Mouse (Mus musculus): ENCODE measurements around the gene Zcchc8. TPM values are rescaled to one million over a fixed set of nuclear protein-coding genes. Genes with fewer than 3 reads are reported as not detected.

Gene Zcchc8
- polyA plus RNA-seq, 1 experiment = 114 TPM

DNA sequence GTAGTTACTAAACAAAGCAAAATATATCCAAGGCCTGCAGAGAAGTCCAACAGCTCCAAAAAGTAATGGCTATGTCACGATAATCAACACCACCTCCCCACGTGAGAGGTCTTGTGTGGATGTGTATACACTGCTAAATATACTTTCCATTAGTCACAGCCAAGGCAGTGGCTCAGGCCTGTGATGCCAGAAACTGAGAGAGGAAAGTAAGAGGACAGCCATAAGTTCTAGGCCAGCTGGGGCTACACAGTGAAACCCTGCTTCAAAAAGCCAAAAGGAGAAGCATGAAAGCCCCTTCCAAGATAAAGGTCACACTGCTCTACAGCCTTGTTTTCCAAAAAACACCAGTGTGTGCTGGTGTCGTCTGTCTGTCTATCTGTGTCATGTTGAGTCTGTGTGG, 59.3 kb downstream of the Zcchc8 start:
- no peaks in the 10 kb centered on the region for H3K36me3 ChIP-seq (ENCODE audit: control insufficient read depth, insufficient read depth, low read length, poor library complexity, severe bottlenecking)
- no peaks in the 10 kb centered on the region for H3K4me1 ChIP-seq (ENCODE audit: control insufficient read depth, insufficient read depth, low read length)
- H3K9ac ChIP-seq (ENCODE audit: low read depth, poor library complexity, severe bottlenecking) = no peak overlapping the region
- no peak overlapping the region for H3K4me3 ChIP-seq (ENCODE audit: low read depth, low read length)
- H3K27ac ChIP-seq (ENCODE audit: insufficient read depth, low read length) = no peak overlapping the region
- no peaks in the 10 kb centered on the region for H3K9me3 ChIP-seq (replicated peaks; ENCODE audit: control insufficient read depth, insufficient read depth, low read length, poor library complexity, severe bottlenecking)
- TF ChIP-seq POLR2A (IDR thresholded peaks at IDR 0.05; ENCODE audit: insufficient read depth, low read length) (no peak), EP300 (IDR thresholded peaks at IDR 0.05; ENCODE audit: insufficient read depth, low read depth, low read length) (no peak), CTCF (IDR thresholded peaks at IDR 0.05; ENCODE audit: low read depth, low read length) (no peak)
- H3K27me3 ChIP-seq (ENCODE audit: control insufficient read depth, insufficient read depth, low read length, poor library complexity, severe bottlenecking) = no peaks in the 10 kb centered on the region

DNA sequence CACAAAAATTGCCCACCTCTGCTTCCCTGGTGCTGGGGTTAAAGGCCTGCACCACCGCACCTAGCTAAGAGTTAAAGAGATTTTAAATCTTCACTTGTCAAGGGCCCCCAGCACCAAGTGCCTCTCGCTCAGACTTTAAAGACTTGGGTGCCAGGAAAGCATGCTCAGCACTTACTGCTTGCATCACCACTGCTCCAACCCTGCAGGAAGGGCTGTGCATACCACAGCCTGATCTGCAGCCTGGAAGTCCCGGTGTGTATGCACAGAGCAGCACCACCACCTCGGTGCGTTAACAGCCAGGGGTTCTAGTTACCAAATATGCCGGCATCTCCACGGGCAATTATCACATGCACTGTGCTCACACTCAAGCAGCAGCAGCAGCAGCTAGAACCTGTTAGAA, 63.2 kb downstream of the Zcchc8 start:
- TF ChIP-seq POLR2A (IDR thresholded peaks at IDR 0.05; ENCODE audit: insufficient read depth, low read length) (no peak), CTCF (IDR thresholded peaks at IDR 0.05; ENCODE audit: low read depth, low read length) (no peak), EP300 (IDR thresholded peaks at IDR 0.05; ENCODE audit: insufficient read depth, low read depth, low read length) (no peak)
- Histone ChIP-seq H3K9me3 (replicated peaks; ENCODE audit: control insufficient read depth, insufficient read depth, low read length, poor library complexity, severe bottlenecking) (no peaks in the 10 kb centered on the region), H3K4me3 (ENCODE audit: low read depth, low read length) (no peak overlapping the region), H3K27me3 (ENCODE audit: control insufficient read depth, insufficient read depth, low read length, poor library complexity, severe bottlenecking) (no peaks in the 10 kb centered on the region), H3K4me1 (ENCODE audit: control insufficient read depth, insufficient read depth, low read length) (no peaks in the 10 kb centered on the region), H3K36me3 (ENCODE audit: control insufficient read depth, insufficient read depth, low read length, poor library complexity, severe bottlenecking) (no peaks in the 10 kb centered on the region), H3K27ac (ENCODE audit: insufficient read depth, low read length) (no peak overlapping the region), H3K9ac (ENCODE audit: low read depth, poor library complexity, severe bottlenecking) (no peak overlapping the region)

DNA sequence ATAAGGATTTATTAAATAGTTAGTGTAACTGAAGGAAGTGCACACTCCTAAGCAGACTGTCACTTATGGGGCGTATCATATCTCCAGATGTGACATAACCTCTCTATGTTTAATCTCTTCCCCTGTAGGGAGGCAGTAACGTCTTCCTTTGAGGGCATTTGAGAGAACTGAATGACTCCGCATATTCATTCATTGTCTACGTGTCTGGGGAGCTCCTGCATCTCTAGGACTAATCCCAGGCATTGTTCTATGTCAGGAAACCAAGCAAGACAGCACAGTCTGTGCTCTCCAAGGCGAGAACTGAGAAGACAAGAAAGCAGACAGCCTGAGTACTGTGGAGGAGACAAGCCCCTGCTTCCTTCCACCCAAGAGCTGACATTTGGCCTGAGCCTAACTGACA, 66.0 kb downstream of the Zcchc8 start:
- Histone ChIP-seq H3K27ac (ENCODE audit: insufficient read depth, low read length) (no peak overlapping the region), H3K36me3 (ENCODE audit: control insufficient read depth, insufficient read depth, low read length, poor library complexity, severe bottlenecking) (no peaks in the 10 kb centered on the region), H3K9me3 (replicated peaks; ENCODE audit: control insufficient read depth, insufficient read depth, low read length, poor library complexity, severe bottlenecking) (no peaks in the 10 kb centered on the region), H3K4me1 (ENCODE audit: control insufficient read depth, insufficient read depth, low read length) (no peaks in the 10 kb centered on the region), H3K4me3 (ENCODE audit: low read depth, low read length) (no peak overlapping the region), H3K27me3 (ENCODE audit: control insufficient read depth, insufficient read depth, low read length, poor library complexity, severe bottlenecking) (no peaks in the 10 kb centered on the region), H3K9ac (ENCODE audit: low read depth, poor library complexity, severe bottlenecking) (no peak overlapping the region)
- no peak for TF ChIP-seq POLR2A (IDR thresholded peaks at IDR 0.05; ENCODE audit: insufficient read depth, low read length)
- no peak for TF ChIP-seq CTCF (IDR thresholded peaks at IDR 0.05; ENCODE audit: low read depth, low read length)
- TF ChIP-seq EP300 (IDR thresholded peaks at IDR 0.05; ENCODE audit: insufficient read depth, low read depth, low read length) = no peak

DNA sequence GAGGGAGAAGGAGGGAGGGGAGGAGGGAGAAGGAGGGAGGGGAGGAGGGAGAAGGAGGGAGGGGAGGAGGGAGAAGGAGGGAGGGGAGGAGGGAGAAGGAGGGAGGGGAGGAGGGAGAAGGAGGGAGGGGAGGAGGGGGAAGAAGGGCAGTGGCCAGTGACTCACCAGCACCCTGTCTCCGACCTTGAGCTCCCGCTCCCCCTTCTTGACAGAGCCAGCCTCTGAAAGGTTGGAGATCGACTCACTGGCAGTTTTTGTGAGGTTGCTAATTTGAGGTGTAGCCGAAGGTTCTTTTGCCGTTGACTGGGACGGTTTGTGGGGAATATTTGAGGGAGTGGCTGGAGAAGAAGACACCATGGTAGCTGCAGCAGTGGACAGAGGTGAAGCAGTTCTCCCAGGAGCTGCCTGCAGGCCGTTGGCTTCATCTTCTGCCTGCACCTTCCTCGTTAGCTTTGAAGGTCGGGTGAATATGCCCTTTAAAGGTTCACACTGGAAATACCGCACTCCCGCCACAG, 67.6 kb downstream of the Zcchc8 start:
- TF ChIP-seq EP300 (IDR thresholded peaks at IDR 0.05; ENCODE audit: insufficient read depth, low read depth, low read length) (no peak), CTCF (IDR thresholded peaks at IDR 0.05; ENCODE audit: low read depth, low read length) (no peak), POLR2A (IDR thresholded peaks at IDR 0.05; ENCODE audit: insufficient read depth, low read length) (no peak)
- Histone ChIP-seq H3K9me3 (replicated peaks; ENCODE audit: control insufficient read depth, insufficient read depth, low read length, poor library complexity, severe bottlenecking) (no peaks in the 10 kb centered on the region), H3K36me3 (ENCODE audit: control insufficient read depth, insufficient read depth, low read length, poor library complexity, severe bottlenecking) (no peaks in the 10 kb centered on the region), H3K9ac (ENCODE audit: low read depth, poor library complexity, severe bottlenecking) (no peak overlapping the region), H3K27ac (ENCODE audit: insufficient read depth, low read length) (no peak overlapping the region), H3K4me3 (ENCODE audit: low read depth, low read length) (no peak overlapping the region), H3K27me3 (ENCODE audit: control insufficient read depth, insufficient read depth, low read length, poor library complexity, severe bottlenecking) (no peaks in the 10 kb centered on the region), H3K4me1 (ENCODE audit: control insufficient read depth, insufficient read depth, low read length) (no peaks in the 10 kb centered on the region)

DNA sequence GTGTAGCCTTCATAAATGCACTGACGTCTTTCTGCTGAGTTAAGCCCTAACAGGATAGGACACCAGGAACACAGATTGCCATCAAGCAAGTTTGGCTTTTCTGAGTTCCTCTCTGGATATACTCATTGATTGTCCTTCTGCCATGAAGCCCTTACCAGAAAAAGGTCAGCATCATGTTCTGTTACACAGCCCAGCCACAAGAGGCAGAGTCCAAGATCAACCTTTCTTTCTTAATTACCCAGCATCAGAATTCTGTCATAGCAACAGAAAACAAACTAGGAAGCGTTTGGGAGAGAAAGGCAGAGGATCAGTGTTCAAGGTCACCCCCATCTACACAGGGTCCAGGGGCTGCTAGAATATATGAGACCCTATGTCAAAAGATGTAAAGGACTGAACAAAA, 70.1 kb downstream of the Zcchc8 start:
- Histone ChIP-seq H3K9me3 (replicated peaks; ENCODE audit: control insufficient read depth, insufficient read depth, low read length, poor library complexity, severe bottlenecking) (no peaks in the 10 kb centered on the region), H3K27me3 (ENCODE audit: control insufficient read depth, insufficient read depth, low read length, poor library complexity, severe bottlenecking) (no peaks in the 10 kb centered on the region), H3K4me1 (ENCODE audit: control insufficient read depth, insufficient read depth, low read length) (no peaks in the 10 kb centered on the region), H3K4me3 (ENCODE audit: low read depth, low read length) (no peak overlapping the region), H3K27ac (ENCODE audit: insufficient read depth, low read length) (no peak overlapping the region), H3K9ac (ENCODE audit: low read depth, poor library complexity, severe bottlenecking) (no peak overlapping the region), H3K36me3 (ENCODE audit: control insufficient read depth, insufficient read depth, low read length, poor library complexity, severe bottlenecking) (no peaks in the 10 kb centered on the region)
- TF ChIP-seq POLR2A (IDR thresholded peaks at IDR 0.05; ENCODE audit: insufficient read depth, low read length) (no peak), CTCF (IDR thresholded peaks at IDR 0.05; ENCODE audit: low read depth, low read length) (no peak), EP300 (IDR thresholded peaks at IDR 0.05; ENCODE audit: insufficient read depth, low read depth, low read length) (no peak)

Other genes starting within 250 kb of the Zcchc8 start
- 0.32 TPM in 1 of 2 replicates, not detected in the other for gene Lrrc43, start 231.8 kb downstream of the Zcchc8 start, polyA plus RNA-seq (2011; ENCODE audit: insufficient read depth, insufficient read length, low read depth, missing spikeins)
- gene Il31, start 231.6 kb downstream of the Zcchc8 start, polyA plus RNA-seq (2011; ENCODE audit: insufficient read depth, insufficient read length, low read depth, missing spikeins) = not detected in 2 replicates
- 0.85 and 1.7 TPM in 2 replicates for gene B3gnt4, start 210.6 kb downstream of the Zcchc8 start, polyA plus RNA-seq (2011; ENCODE audit: insufficient read depth, insufficient read length, low read depth, missing spikeins)
- gene Diablo, start 196.9 kb downstream of the Zcchc8 start, polyA plus RNA-seq (2011; ENCODE audit: insufficient read depth, insufficient read length, low read depth, missing spikeins) = 64.6 and 73.1 TPM in 2 replicates
- 0.87 TPM in 1 of 2 replicates, not detected in the other for gene Gm49027, start 195.6 kb downstream of the Zcchc8 start, polyA plus RNA-seq (2011; ENCODE audit: insufficient read depth, insufficient read length, low read depth, missing spikeins)
- gene Vps33a, start 148.1 kb downstream of the Zcchc8 start, polyA plus RNA-seq (2011; ENCODE audit: insufficient read depth, insufficient read length, low read depth, missing spikeins) = 20.5 and 25.8 TPM in 2 replicates
- gene Clip1, start 36.5 kb downstream of the Zcchc8 start, polyA plus RNA-seq (2011; ENCODE audit: insufficient read depth, insufficient read length, low read depth, missing spikeins) = 35.8 and 42.2 TPM in 2 replicates
- gene Rsrc2, start 28.3 kb upstream of the Zcchc8 start, polyA plus RNA-seq (2011; ENCODE audit: insufficient read depth, insufficient read length, low read depth, missing spikeins) = 242 and 268 TPM in 2 replicates
- 96.7 and 109 TPM in 2 replicates for gene Kntc1, start 28.6 kb upstream of the Zcchc8 start, polyA plus RNA-seq (2011; ENCODE audit: insufficient read depth, insufficient read length, low read depth, missing spikeins)
- not detected in 2 replicates for gene Hcar2, start 144.4 kb upstream of the Zcchc8 start, polyA plus RNA-seq (2011; ENCODE audit: insufficient read depth, insufficient read length, low read depth, missing spikeins)
- gene Hcar1, start 158.9 kb upstream of the Zcchc8 start, polyA plus RNA-seq (2011; ENCODE audit: insufficient read depth, insufficient read length, low read depth, missing spikeins) = not detected in 2 replicates
- gene Denr, start 186.1 kb upstream of the Zcchc8 start, polyA plus RNA-seq (2011; ENCODE audit: insufficient read depth, insufficient read length, low read depth, missing spikeins) = 143 and 159 TPM in 2 replicates
- 1.8 and 2.7 TPM in 2 replicates for gene Gm43518, start 206.3 kb upstream of the Zcchc8 start, polyA plus RNA-seq (2011; ENCODE audit: insufficient read depth, insufficient read length, low read depth, missing spikeins)
- gene Ccdc62, start 209.6 kb upstream of the Zcchc8 start, polyA plus RNA-seq (2011; ENCODE audit: insufficient read depth, insufficient read length, low read depth, missing spikeins) = 4.1 and 5.4 TPM in 2 replicates

Measured in ES-Bruce4 (cell line).